Mouse (Mus musculus): ENCODE data around the gene Zfp64.
"Not testable (repeated sequence)": the region's sequence is repeated elsewhere in the genome, so short reads cannot be mapped to it uniquely, and the experiment has no call there.

The Zfp64 gene

GRCm38 (mm10) chr2:168894738-168895137 is 60.6 kb downstream of the Zfp64 start:
- DNase-seq (ENCODE audit: low spot score), result no peak

DNA sequence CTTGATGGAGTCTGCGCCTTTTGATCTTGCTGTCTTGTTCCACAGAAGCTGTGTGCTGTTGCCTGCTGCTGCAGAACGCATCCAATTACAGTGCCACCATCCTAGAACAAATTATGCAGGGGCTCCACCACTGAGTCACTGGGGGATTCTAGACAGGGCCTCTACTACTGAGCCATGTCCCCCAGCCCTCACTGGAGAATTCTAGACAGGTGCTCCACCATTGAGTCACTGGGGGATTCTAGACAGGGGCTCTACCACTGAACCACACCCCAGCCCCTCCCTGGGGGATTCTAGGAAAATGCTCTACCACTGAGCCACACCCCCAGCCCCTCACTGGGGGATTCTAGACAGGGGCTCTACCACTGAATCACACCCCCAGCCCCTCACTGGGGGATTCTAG is 63.3 kb downstream of the Zfp64 start:
- DNase-seq (ENCODE audit: low spot score), result no peak

GRCm38 (mm10) chr2:168884641-168885040 is 70.7 kb downstream of the Zfp64 start:
- DNase-seq (ENCODE audit: low spot score), result no peak

DNA sequence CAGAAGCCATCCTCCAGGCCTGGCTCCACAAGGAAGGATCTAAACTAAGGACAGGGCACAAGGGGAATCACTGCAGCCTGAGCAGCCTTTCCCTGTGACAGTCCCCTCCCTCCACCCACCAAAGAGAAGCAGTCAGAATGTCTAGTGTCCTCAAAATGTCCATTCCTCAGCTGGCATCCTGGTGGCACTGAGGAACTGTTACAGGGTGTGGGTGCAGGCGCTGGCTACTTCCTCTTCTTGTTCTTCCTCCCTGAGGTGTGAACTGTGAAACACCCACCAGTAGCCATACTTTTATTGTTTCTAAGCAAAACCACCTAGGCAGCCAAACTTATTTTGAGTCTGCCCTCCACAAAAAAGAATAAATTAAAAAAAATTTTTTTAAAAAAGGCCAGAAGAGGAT is 72.4 kb downstream of the Zfp64 start:
- DNase-seq (ENCODE audit: low spot score), result no peak

GRCm38 (mm10) chr2:168881927-168882326 is 73.5 kb downstream of the Zfp64 start:
- DNase-seq (ENCODE audit: low spot score), result no peak

GRCm38 (mm10) chr2:168879573-168879972 is 75.8 kb downstream of the Zfp64 start:
- DNase-seq (ENCODE audit: low spot score), result no peak

DNA sequence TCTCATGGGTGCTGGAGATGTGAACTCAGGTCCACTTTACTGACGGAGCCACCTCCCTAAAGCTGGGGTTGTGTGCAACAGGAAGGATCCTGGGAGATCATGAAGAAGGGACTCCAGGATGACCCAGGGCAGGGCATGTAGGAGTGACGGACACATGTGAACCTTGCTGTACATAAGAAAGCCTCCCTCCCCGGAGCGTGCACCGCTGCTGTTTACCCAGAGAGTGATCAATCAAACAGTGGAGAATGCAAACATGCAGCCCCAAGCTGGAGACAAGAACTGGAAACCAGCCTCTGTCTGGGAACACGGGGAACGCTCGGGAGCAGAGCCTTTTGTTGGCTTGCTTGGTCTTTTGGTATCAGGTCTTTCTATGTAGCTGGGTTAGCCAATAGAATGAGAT is 76.7 kb downstream of the Zfp64 start:
- no peak for DNase-seq (ENCODE audit: low spot score)

GRCm38 (mm10) chr2:168878158-168878557 is 77.2 kb downstream of the Zfp64 start:
- no peak for DNase-seq (ENCODE audit: low spot score)

GRCm38 (mm10) chr2:168876631-168877030 is 78.8 kb downstream of the Zfp64 start:
- DNase-seq (ENCODE audit: low spot score), result no peak

DNA sequence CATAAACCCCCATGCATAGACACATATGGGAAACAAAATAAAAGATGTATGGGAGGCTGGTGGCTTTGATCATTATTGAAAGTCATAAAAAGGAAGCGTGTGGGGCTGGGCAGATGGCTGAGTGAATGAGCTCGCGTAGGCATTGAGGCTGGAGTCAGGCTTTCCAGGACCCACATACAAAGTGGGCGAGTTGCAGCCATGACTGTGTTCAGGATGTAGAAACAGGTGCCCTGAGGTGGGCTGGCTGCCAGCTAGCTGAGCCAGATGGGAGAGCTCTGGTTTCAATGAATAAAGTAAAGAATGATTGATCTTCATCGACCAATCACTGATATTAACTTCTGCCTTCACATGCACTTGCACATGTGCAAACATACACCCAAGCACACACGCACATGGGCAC is 80.9 kb downstream of the Zfp64 start:
- no peak for DNase-seq (ENCODE audit: low spot score)

- peak; percentile 77 for DNase-seq (ENCODE audit: low spot score)
Measured at GRCm38 (mm10) chr2:168871767-168872511, 83.4 kb downstream of the Zfp64 start.

DNA sequence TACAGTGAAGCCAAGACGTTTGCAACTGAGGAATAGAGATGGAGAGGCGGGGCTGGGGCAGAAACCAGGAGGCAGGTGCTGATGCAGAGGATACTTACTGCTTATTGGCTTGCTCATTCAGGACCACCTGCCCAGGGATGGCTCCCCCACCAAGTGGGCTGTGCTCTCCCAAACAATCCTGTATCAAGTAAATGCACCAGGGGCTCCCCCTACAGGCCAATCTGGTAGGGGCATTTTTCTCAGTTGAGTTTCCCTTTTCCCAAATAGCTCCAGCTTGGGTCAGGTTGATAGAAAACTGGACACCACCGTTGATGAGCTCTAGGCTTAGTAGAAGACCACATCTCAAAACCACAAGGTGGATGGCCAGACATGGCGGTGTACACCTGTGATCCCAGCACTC is 84.9 kb downstream of the Zfp64 start:
- no peak for DNase-seq (ENCODE audit: low spot score)

DNA sequence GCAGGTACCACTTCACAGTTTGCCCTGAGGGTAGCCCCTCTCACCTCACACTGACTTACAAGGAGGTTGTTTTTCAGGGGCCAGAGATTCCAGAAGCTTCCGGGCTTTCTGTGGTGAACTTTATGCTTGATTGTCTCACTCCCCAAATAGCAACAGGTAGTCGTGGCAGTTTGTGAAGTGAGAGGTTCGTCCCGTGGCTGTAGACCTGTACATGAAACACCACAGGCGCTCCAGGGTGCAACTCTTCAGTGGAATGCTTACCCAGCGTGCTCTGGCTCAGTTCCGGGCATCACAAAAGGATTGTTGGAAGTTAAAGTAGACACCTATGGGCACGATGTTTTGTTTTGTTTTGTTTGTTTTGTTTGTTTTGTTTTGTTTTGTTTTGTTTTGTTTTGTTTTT is 88.4 kb downstream of the Zfp64 start:
- no peak for DNase-seq (ENCODE audit: low spot score)

- DNase-seq (ENCODE audit: low spot score), result no peak
Measured at GRCm38 (mm10) chr2:168866436-168866835, 89.0 kb downstream of the Zfp64 start.

DNA sequence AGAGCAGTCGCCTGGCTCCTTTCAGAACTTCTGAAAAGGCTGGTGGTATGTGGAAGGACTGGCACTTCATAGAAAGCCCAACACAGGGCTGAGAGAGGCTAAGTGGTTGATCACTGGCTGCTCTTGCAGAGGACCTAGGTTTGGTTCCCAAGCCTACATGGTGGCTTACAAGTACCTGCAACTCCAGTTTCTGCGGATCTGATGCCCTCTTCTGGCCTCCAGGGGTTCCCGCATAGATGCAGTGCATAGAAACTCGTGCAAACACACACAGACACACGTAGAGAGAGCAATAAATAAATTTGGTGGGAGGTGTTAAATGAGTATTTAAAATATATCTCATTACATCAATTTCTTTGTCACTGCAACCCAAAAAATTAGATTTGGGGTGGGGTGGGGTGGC is 90.5 kb downstream of the Zfp64 start:
- DNase-seq (ENCODE audit: low spot score), result no peak

GRCm38 (mm10) chr2:168862694-168863093 is 92.7 kb downstream of the Zfp64 start:
- no peak for DNase-seq (ENCODE audit: low spot score)

GRCm38 (mm10) chr2:168860922-168861740 is 94.3 kb downstream of the Zfp64 start:
- no peak for DNase-seq (ENCODE audit: low spot score)

- no peak for DNase-seq (ENCODE audit: low spot score)
Measured at GRCm38 (mm10) chr2:168860032-168860691, 95.2 kb downstream of the Zfp64 start.

- no peak for DNase-seq (ENCODE audit: low spot score)
Measured at GRCm38 (mm10) chr2:168856638-168857037, 98.7 kb downstream of the Zfp64 start.

DNA sequence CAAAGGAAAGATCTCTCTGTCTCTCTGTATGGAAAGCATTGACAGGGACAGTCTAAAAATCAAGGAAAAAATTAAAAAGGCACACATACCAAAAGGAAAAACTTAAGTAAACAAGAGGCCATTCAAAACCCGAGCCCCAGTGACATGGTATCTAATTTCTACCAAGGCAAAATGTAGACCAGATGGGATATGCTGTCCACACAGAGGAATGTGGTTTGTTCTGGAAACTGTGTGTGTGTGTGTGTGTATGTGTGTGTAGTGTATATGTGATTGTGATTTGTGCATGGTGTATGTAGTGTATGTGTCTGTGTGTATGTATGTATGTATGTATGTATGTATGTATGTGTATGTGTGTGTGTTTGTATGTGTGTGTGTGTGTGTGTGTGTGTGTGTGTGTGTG is 100.6 kb downstream of the Zfp64 start:
- no peak for DNase-seq (ENCODE audit: low spot score)

- not testable (repeated sequence) for DNase-seq (ENCODE audit: low spot score)
Measured at GRCm38 (mm10) chr2:168853869-168854268, 101.5 kb downstream of the Zfp64 start.

DNA sequence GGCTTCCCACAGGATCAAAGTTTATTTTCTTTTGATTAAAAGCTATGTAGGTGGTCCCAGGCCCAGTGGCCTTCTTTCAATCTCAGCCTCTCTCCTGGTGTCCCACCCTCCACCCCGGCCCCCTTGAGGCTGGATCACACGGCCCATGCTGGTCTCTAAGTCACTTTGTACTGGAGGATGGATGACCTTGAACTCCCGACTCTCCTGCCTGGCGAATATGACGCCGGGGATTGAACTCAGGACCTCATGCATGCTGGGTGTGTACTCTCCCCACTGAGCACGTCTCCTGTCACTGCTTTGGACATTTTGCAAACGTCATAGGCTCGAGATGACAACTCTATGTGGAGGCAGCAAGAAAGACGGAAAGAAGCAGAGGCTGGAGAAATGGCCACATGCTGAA is 103.8 kb downstream of the Zfp64 start:
- no peak for DNase-seq (ENCODE audit: low spot score)

DNA sequence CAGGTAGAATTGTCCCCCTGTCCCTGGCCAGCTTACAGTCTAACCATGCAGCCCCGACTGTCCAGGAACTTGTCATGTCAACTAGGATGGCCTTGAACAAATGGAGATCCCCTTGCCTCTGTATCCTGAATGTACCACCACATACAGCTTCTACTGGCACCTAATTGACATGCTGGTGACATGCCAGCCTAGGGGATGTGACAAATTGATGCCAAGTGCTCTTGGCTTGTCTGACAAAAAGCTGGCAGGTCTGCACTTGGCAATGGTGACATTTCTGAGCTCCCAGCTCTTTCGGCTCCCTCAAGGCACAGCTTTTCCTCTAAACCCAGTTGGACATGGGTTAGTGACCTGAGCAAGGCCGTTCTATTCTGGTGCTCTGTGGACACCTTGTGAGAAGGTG is 106.8 kb downstream of the Zfp64 start:
- DNase-seq (ENCODE audit: low spot score), result no peak

Data from yolk sac, embryonic 10.5 days (tissue).